Mouse (Mus musculus) CH12.LX (cell line): Measurements from ENCODE around the gene Fbln5. TPM values are rescaled to one million over a fixed set of nuclear protein-coding genes. Genes with fewer than 3 reads are reported as not detected.

ENCODE experiments used
- DNase-seq: peaks from one replicate; pipeline ENCODE4 v3.0.0-alpha.2; 2013; ENCODE audit errors: extremely low read depth
- H3K27ac ChIP-seq: 2 replicates; pipeline ENCODE4 v1.5.1; 2012; ENCODE audit warnings: low read depth, mild to moderate bottlenecking, control low read depth, moderate library complexity; ENCODE audit not compliant: insufficient read depth
- H3K27me3 ChIP-seq: replicated peaks from 2 replicates; pipeline ENCODE3; 2012; ENCODE audit warnings: inconsistent platforms
- H3K36me3 ChIP-seq, 2 experiments: replicated peaks in 1 of 2; 2 replicates each; pipeline versions ENCODE3 to v1.6.1; 2012; ENCODE audit warnings: inconsistent platforms in 1 of 2, low read length in 1 of 2, mild to moderate bottlenecking in 1 of 2, mixed read lengths in 1 of 2, moderate library complexity in 1 of 2; ENCODE audit not compliant: control insufficient read depth in 1 of 2, insufficient read depth in 1 of 2
- H3K4me1 ChIP-seq, 2 experiments: 2 replicates each; pipeline ENCODE4 v1.6.1; 2012; ENCODE audit warnings: inconsistent platforms in 1 of 2, moderate library complexity in 1 of 2; ENCODE audit not compliant: insufficient read depth in 2 of 2, control insufficient read depth in 1 of 2
- H3K4me2 ChIP-seq: 2 replicates; pipeline ENCODE4 v1.6.1; 2012; ENCODE audit warnings: low read depth, mild to moderate bottlenecking, control low read depth; ENCODE audit not compliant: poor library complexity, insufficient read depth, severe bottlenecking
- H3K4me3 ChIP-seq, 3 experiments: fragments of 150-350 bp in 1 of 3; sonication (generic) in 1 of 3; replicated peaks in 1 of 3; 2 replicates each; pipeline versions ENCODE3 to v1.5.1; 2011 to 2012; ENCODE audit warnings: low read depth in 2 of 3, low read length in 2 of 3, mild to moderate bottlenecking in 2 of 3, moderate library complexity in 2 of 3, control low read depth in 1 of 3, improper control_type of control experiment in 1 of 3, inconsistent platforms in 1 of 3, mixed read lengths in 1 of 3; ENCODE audit not compliant: poor library complexity in 1 of 3
- H3K79me2 ChIP-seq: replicated peaks from 2 replicates; pipeline ENCODE4 v1.6.1; 2012; ENCODE audit warnings: mild to moderate bottlenecking, moderate library complexity; ENCODE audit not compliant: control insufficient read depth, poor library complexity, insufficient read depth, severe bottlenecking; ENCODE audit errors: extremely low read depth
- H3K9ac ChIP-seq: 2 replicates; pipeline ENCODE4 v1.6.1; 2012; ENCODE audit warnings: low read depth, mild to moderate bottlenecking, control low read depth, moderate library complexity; ENCODE audit not compliant: insufficient read depth
- H3K9me3 ChIP-seq: replicated peaks from 2 replicates; pipeline ENCODE3; 2012; ENCODE audit warnings: low read length, inconsistent platforms, mixed read lengths
- BHLHE40 ChIP-seq: IDR thresholded peaks from 2 replicates; pipeline ENCODE4 v1.6.1; 2011; ENCODE audit warnings: mild to moderate bottlenecking, low read depth, low read length, improper control_type of control experiment
- CHD1 ChIP-seq: IDR thresholded peaks from 2 replicates; pipeline ENCODE4 v1.6.1; 2012; ENCODE audit warnings: low read depth, low read length, improper control_type of control experiment, inconsistent platforms
- ELF1 ChIP-seq: IDR thresholded peaks from 2 replicates; pipeline ENCODE4 v1.6.1; 2014; ENCODE audit warnings: low read depth, mild to moderate bottlenecking, inconsistent platforms, low read length, improper control_type of control experiment
- EP300 ChIP-seq: IDR thresholded peaks from 2 replicates; pipeline ENCODE4 v1.6.1; 2011; ENCODE audit warnings: low read length, improper control_type of control experiment
- ETS1 ChIP-seq: conservative IDR thresholded peaks from 2 replicates; pipeline ENCODE4 v1.6.1; 2012; ENCODE audit warnings: low read depth, mild to moderate bottlenecking, inconsistent platforms, low read length, improper control_type of control experiment, moderate library complexity
- GABPA ChIP-seq: IDR thresholded peaks from 2 replicates; pipeline ENCODE4 v1.6.1; 2012; ENCODE audit warnings: low read depth, low read length, improper control_type of control experiment, inconsistent platforms; ENCODE audit not compliant: insufficient replicate concordance
- JUN ChIP-seq: IDR thresholded peaks from 2 replicates; pipeline ENCODE4 v1.6.1; 2011; ENCODE audit warnings: low read depth, mild to moderate bottlenecking, low read length, improper control_type of control experiment, moderate library complexity; ENCODE audit not compliant: insufficient read depth
- MAX ChIP-seq: IDR thresholded peaks from 2 replicates; pipeline ENCODE4 v1.6.1; 2011; ENCODE audit warnings: low read length, improper control_type of control experiment
- MAZ ChIP-seq: IDR thresholded peaks from 2 replicates; pipeline ENCODE4 v1.6.1; 2012; ENCODE audit warnings: low read depth, mild to moderate bottlenecking, inconsistent platforms, low read length, improper control_type of control experiment, moderate library complexity
- MXI1 ChIP-seq: IDR thresholded peaks from 2 replicates; pipeline ENCODE4 v1.6.1; 2011; ENCODE audit warnings: mild to moderate bottlenecking, low read depth, low read length, improper control_type of control experiment
- NELFE ChIP-seq: IDR thresholded peaks from 2 replicates; pipeline ENCODE4 v1.6.1; 2011; ENCODE audit warnings: low read depth, low read length, improper control_type of control experiment
- NRF1 ChIP-seq: IDR thresholded peaks from 2 replicates; pipeline ENCODE4 v1.6.1; 2014; ENCODE audit warnings: low read depth, mild to moderate bottlenecking, inconsistent platforms, low read length, improper control_type of control experiment, moderate library complexity
- RAD21 ChIP-seq: IDR thresholded peaks from 2 replicates; pipeline ENCODE4 v1.6.1; 2011; ENCODE audit warnings: low read depth, mild to moderate bottlenecking, low read length, improper control_type of control experiment, moderate library complexity
- RCOR1 ChIP-seq: conservative IDR thresholded peaks from 2 replicates; pipeline ENCODE4 v1.6.1; 2012; ENCODE audit warnings: low read depth, mild to moderate bottlenecking, inconsistent platforms, low read length, improper control_type of control experiment
- SMC3 ChIP-seq: IDR thresholded peaks from 2 replicates; pipeline ENCODE4 v1.6.1; 2011; ENCODE audit warnings: low read depth, low read length, improper control_type of control experiment
- TBP ChIP-seq: conservative IDR thresholded peaks from 2 replicates; pipeline ENCODE4 v1.6.1; 2011; ENCODE audit warnings: low read depth, low read length, improper control_type of control experiment
- USF2 ChIP-seq: conservative IDR thresholded peaks from 2 replicates; pipeline ENCODE4 v1.6.1; 2011; ENCODE audit warnings: low read depth, low read length, improper control_type of control experiment
- ZC3H11A ChIP-seq: IDR thresholded peaks from 2 replicates; pipeline ENCODE4 v1.6.1; 2012; ENCODE audit warnings: low read depth, mild to moderate bottlenecking, inconsistent platforms, low read length, improper control_type of control experiment
- ZKSCAN1 ChIP-seq: IDR thresholded peaks from 2 replicates; pipeline ENCODE4 v1.6.1; 2012; ENCODE audit warnings: low read depth, inconsistent platforms, low read length, improper control_type of control experiment, borderline replicate concordance
- dilution Hi-C: fragments of 300-500 bp; cut with MboI; formaldehyde crosslinking; loops from 2 replicates; pipeline ENCODE4 v1.14.3; 2020; ENCODE audit warnings: low sequenced_read_pairs; ENCODE audit not compliant: extremely low pct_unique_long_range_greater_than_20kb, extremely low pct_ligation_motif_present
- in situ Hi-C: fragments of 300-500 bp; cut with MboI; formaldehyde crosslinking; loops from 3 replicates; pipeline ENCODE4 v1.14.3; 2019; ENCODE audit warnings: low sequenced_read_pairs, low pct_ligation_motif_present, low pct_unique_long_range_greater_than_20kb, mixed read lengths
- polyA plus RNA-seq: library from polyadenylated mRNA; unstranded; fragments of >175 nt; gene quantifications from 2 replicates; pipeline ENCODE4 v1.2.1, GENCODE M21; 2012; ENCODE audit warnings: low read depth; ENCODE audit not compliant: insufficient read length
- total RNA-seq, 2 experiments: library from RNA; depleted of rRNA; stranded (reverse); fragments of 300-350 nt in 1 of 2; fragments of >200 nt in 1 of 2; gene quantifications; 2 replicates each; pipeline ENCODE4 v1.2.3; 2012 to 2014

Fbln5 gene
- total RNA-seq (2012; rRNA removed) (0.46 and 3.2 TPM in 2 replicates), total RNA-seq (2014; rRNA removed) (0.11 and 0.12 TPM in 2 replicates), polyA plus RNA-seq (0.04 and 0.11 TPM in 2 replicates)

GRCm38 (mm10) chr12:101818608-101819370 is at the start of gene Fbln5:
Gene Fbln5 (minus strand): TSS chr12:101819055.
- in situ Hi-C loops (loop anchor here (25.0 kb wide), 1 partner anchor 369 kb away; no protein-coding TSS in a partner anchor), dilution Hi-C loops (no loop called here)
- no peak for DNase-seq
- H3K79me2 ChIP-seq: no peaks in the 10 kb centered on the region
- no peaks in the 10 kb centered on the region for H3K36me3 ChIP-seq
- H3K9ac ChIP-seq: peak within 1 kb of the TSS; percentile 55
- peaks cover 3 to 5% of the 10 kb centered on the region in 2 experiments; a peak in 2 of 4 replicates for H3K4me1 ChIP-seq
- H3K27me3 ChIP-seq: no peaks in the 10 kb centered on the region
- H3K9me3 ChIP-seq: no peaks in the 10 kb centered on the region
- H3K27ac ChIP-seq: no peak within 1 kb of the TSS
- H3K4me2 ChIP-seq: peak within 1 kb of the TSS; percentile 77
- TF ChIP-seq ELF1 (0 out of 2 replicates have a peak, but pooled peaks have one; percentile 15), BHLHE40 (peak; percentile 57), TBP (no peak), ZC3H11A (no peak)
- TF ChIP-seq, all 38 proteins: peak for 2
- H3K4me3 ChIP-seq: peak within 1 kb of the TSS in 2 of 3 experiments; percentile 46 to 60

DNA sequence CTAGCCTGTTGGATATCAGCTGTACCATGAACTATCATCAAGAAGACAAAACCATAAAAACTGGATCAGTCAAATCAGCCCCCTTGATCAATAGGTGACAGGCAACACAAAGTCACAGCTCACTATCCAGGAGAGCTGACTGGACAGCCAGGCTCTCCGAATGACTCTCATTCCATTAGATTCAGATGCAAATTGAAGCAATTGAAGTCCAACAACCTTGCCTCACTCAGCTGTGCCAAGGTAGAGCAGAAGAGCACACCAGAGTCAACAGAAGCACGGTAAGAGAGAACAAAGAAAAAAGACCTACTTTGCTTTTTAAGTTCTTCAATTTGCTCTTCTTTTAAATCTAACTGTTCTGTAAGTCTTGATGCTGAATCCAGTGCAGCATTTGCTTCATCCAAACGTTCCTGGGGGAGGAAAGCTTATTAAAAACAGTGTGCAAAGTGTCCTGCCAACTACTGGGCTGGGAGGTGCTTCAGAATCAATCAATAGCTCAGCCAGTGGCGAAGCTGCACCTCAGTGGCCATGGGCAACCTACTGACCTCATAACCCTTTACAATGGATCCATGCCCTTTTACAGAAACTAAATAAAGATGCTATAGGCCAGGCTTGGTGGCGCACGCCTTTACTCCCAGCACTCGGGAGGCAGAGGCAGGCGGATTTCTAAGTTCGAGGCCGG is 43.6 kb upstream of the Fbln5 start:
- in situ Hi-C loops: no loop called here

More for the DNA sequence above, 43.6 kb upstream of the Fbln5 start:
- peaks cover 32 to 57% of the 10 kb centered on the region in 2 experiments for H3K36me3 ChIP-seq
- H3K4me1 ChIP-seq: no peaks in the 10 kb centered on the region
- no peak overlapping the region for H3K4me3 ChIP-seq
- no peak overlapping the region for H3K4me2 ChIP-seq
- no peaks in the 10 kb centered on the region for H3K27me3 ChIP-seq
- no peaks in the 10 kb centered on the region for H3K79me2 ChIP-seq
- TF ChIP-seq MAZ (no peak), RAD21 (no peak), ETS1 (no peak), NELFE (no peak), JUN (no peak), SMC3 (no peak), EP300 (no peak), CHD1 (no peak), USF2 (no peak), MAX (no peak), MXI1 (no peak), ZKSCAN1 (no peak), ELF1 (no peak), GABPA (no peak), RCOR1 (no peak), NRF1 (no peak)
- H3K9ac ChIP-seq: no peak overlapping the region
- DNase-seq: no peak
- no peak overlapping the region for H3K27ac ChIP-seq
- dilution Hi-C loops: no loop called here
- H3K9me3 ChIP-seq: no peaks in the 10 kb centered on the region
